In the genomic region with DNA sequence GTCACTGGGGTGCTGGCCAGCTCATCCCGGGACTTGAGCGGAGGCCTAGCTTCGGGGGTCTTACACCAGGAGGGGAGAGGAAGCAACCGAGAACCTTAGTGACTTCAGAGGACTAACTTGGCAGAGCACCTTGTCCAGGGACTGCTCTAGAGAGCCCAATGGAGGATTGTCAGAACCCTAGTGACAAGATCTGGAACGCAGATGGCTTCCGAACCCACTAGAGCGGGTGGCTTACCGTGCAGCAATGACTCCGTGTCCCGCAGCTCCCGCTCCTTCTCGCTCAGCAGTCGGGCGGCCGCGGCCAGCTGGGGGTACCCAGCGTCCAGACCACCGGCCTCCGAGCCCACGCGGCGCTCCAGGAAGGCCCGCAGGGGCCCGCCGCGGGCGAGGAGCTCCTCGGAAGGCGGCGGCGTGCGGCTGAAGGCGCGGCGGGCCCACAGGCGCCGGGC, we compare ENCODE assay signal across 8 mouse cellular contexts. TPM values are rescaled to one million over a fixed set of nuclear protein-coding genes. Genes with fewer than 3 reads are reported as not detected.
DNase-seq lines count a peak whose midpoint lies in the region; ATAC-seq and TF ChIP-seq lines count a peak whose summit lies in the region.

No protein-coding gene starts in this region.

- H3K4me3 ChIP-seq in CH12.LX (replicated peaks in 1 of 3; ENCODE audit: low read depth in 2 of 3, low read length in 2 of 3, poor library complexity in 1 of 3) = peak overlapping the region; percentile 89 to 98 (median 90)
- H3K4me3 ChIP-seq in embryonic facial prominence, embryonic 10.5 days = peak overlapping the region; percentile 88
- H3K4me3 ChIP-seq in intestine, embryonic 14.5 days (ENCODE audit: low read depth, low read length) = peak overlapping the region; percentile 88
- peak overlapping the region; percentile 95 for H3K4me3 ChIP-seq in midbrain, postnatal 0 days (ENCODE audit: low read depth, low read length)

- no peaks in the 10 kb centered on the region for H3K27me3 ChIP-seq in CH12.LX (replicated peaks)
- no peaks in the 10 kb centered on the region for H3K27me3 ChIP-seq in embryonic facial prominence, embryonic 10.5 days (replicated peaks; ENCODE audit: low read depth, poor library complexity, severe bottlenecking)
- H3K27me3 ChIP-seq in intestine, embryonic 14.5 days (replicated peaks; ENCODE audit: control insufficient read depth, insufficient read depth, low read length) = no peaks in the 10 kb centered on the region
- H3K27me3 ChIP-seq in midbrain, postnatal 0 days (ENCODE audit: insufficient read depth, low read length) = no peaks in the 10 kb centered on the region

- peak overlapping the region; percentile 29; the same call in 1 of the 2 replicates for H3K27ac ChIP-seq in CH12.LX (ENCODE audit: insufficient read depth, low read depth)
- peak overlapping the region; percentile 92 for H3K27ac ChIP-seq in embryonic facial prominence, embryonic 10.5 days (replicated peaks)
- peak overlapping the region; percentile 94 for H3K27ac ChIP-seq in intestine, embryonic 14.5 days (ENCODE audit: low read depth)
- H3K27ac ChIP-seq in midbrain, postnatal 0 days (ENCODE audit: low read depth, low read length) = peak overlapping the region; percentile 84

- no peaks in the 10 kb centered on the region for H3K9me3 ChIP-seq in CH12.LX (replicated peaks; ENCODE audit: low read length)
- H3K9me3 ChIP-seq in embryonic facial prominence, embryonic 10.5 days = no peaks in the 10 kb centered on the region
- H3K9me3 ChIP-seq in intestine, embryonic 14.5 days (ENCODE audit: control insufficient read depth, low read length) = no peaks in the 10 kb centered on the region
- no peaks in the 10 kb centered on the region for H3K9me3 ChIP-seq in midbrain, postnatal 0 days (ENCODE audit: low read length)

- peak; percentile 0; the same call in 1 of the 2 replicates for ATAC-seq in intestine, embryonic 14.5 days (replicated peaks; ENCODE audit: low FRiP score, low TSS enrichment, low read depth)
- no peak; the same call in none of the 2 replicates for ATAC-seq in midbrain, postnatal 0 days (ENCODE audit: low FRiP score)

- peaks cover 7 to 32% of the 10 kb centered on the region in 2 experiments for H3K4me1 ChIP-seq in CH12.LX (ENCODE audit: control insufficient read depth in 1 of 2, insufficient read depth in 2 of 2)
- H3K4me1 ChIP-seq in embryonic facial prominence, embryonic 10.5 days = peaks cover 13% of the 10 kb centered on the region
- H3K4me1 ChIP-seq in intestine, embryonic 14.5 days (replicated peaks; ENCODE audit: control insufficient read depth, insufficient read depth, low read length) = peaks cover 6% of the 10 kb centered on the region
- H3K4me1 ChIP-seq in midbrain, postnatal 0 days (ENCODE audit: insufficient read depth, low read length) = peaks cover 8% of the 10 kb centered on the region; the same call in 1 of the 2 replicates

- no peak for TF ChIP-seq RAD21 in CH12.LX (IDR thresholded peaks at IDR 0.05; ENCODE audit: low read depth, low read length)

- intact Hi-C loops in left cerebral cortex, postnatal 36 days (cut with DNase I) = loop anchor here (1.0 kb wide), 1 partner anchor 18 kb away; the partner anchor contains the start of gene Fbxo5

- H3K79me2 ChIP-seq in CH12.LX (replicated peaks; ENCODE audit: control insufficient read depth, extremely low read depth, insufficient read depth, poor library complexity, severe bottlenecking) = peaks cover 25% of the 10 kb centered on the region

- WGBS in embryonic facial prominence, embryonic 10.5 days = under 1% methylated on average over 37 of the region's 37 CpGs
- WGBS in intestine, embryonic 14.5 days = 1% methylated on average over 37 of the region's 37 CpGs
- under 1% methylated on average over 31 of the region's 37 CpGs for WGBS in midbrain, postnatal 0 days

- TF ChIP-seq CTCF in CH12.LX (conservative IDR thresholded peaks at IDR 0.05 in 1 of 2, IDR thresholded peaks at IDR 0.05 in 1 of 2; ENCODE audit: low read depth in 2 of 2, low read length in 2 of 2) = no peak
- TF ChIP-seq CTCF in midbrain, postnatal 0 days (IDR thresholded peaks at IDR 0.05) = no peak

- H3K4me2 ChIP-seq in CH12.LX (ENCODE audit: insufficient read depth, low read depth, poor library complexity, severe bottlenecking) = 0 out of 2 replicates have a peak overlapping the region, but pooled peaks have one; percentile 63
- H3K4me2 ChIP-seq in intestine, embryonic 14.5 days (ENCODE audit: low read length) = peak overlapping the region; percentile 49
- peak overlapping the region; percentile 78 for H3K4me2 ChIP-seq in midbrain, postnatal 0 days (ENCODE audit: low read depth, low read length, poor library complexity, severe bottlenecking)

- H3K36me3 ChIP-seq in CH12.LX (replicated peaks in 1 of 2; ENCODE audit: control insufficient read depth in 1 of 2, insufficient read depth in 1 of 2, low read length in 1 of 2) = peaks cover 25 to 39% of the 10 kb centered on the region in 2 experiments
- H3K36me3 ChIP-seq in embryonic facial prominence, embryonic 10.5 days (replicated peaks) = peaks cover 33% of the 10 kb centered on the region
- H3K36me3 ChIP-seq in intestine, embryonic 14.5 days (ENCODE audit: control insufficient read depth, insufficient read depth, low read length) = peaks cover 29% of the 10 kb centered on the region
- peaks cover 18% of the 10 kb centered on the region for H3K36me3 ChIP-seq in midbrain, postnatal 0 days (ENCODE audit: insufficient read depth, low read length)

- no peak for TF ChIP-seq POLR2A in CH12.LX (IDR thresholded peaks at IDR 0.05; ENCODE audit: low read depth, low read length)

- peak overlapping the region; percentile 93 for H3K9ac ChIP-seq in CH12.LX (ENCODE audit: insufficient read depth, low read depth)
- peak overlapping the region; percentile 89 for H3K9ac ChIP-seq in intestine, embryonic 14.5 days (ENCODE audit: low read length)
- peak overlapping the region; percentile 89 for H3K9ac ChIP-seq in midbrain, postnatal 0 days (replicated peaks; ENCODE audit: low read length, poor library complexity, severe bottlenecking)

- no peak for TF ChIP-seq EP300 in CH12.LX (IDR thresholded peaks at IDR 0.05; ENCODE audit: low read length)

- dilution Hi-C loops in CH12.LX (cut with MboI; ENCODE audit: extremely low pct_ligation_motif_present, extremely low pct_unique_long_range_greater_than_20kb, low sequenced_read_pairs) = no loop called here

- in situ Hi-C loops in CH12.LX (cut with MboI; ENCODE audit: low pct_ligation_motif_present, low pct_unique_long_range_greater_than_20kb, low sequenced_read_pairs) = loop anchor here (25.0 kb wide), 1 partner anchor 1239 kb away; the partner anchor contains the start of gene Ipcef1

- DNase-seq in kidney, adult 8-10 months = peak; percentile 24 to 28
- DNase-seq in kidney, adult 9 months = no peak
- DNase-seq in CH12.LX (ENCODE audit: extremely low read depth) = no peak
- no peak for DNase-seq in embryonic facial prominence, embryonic 10.5 days (ENCODE audit: low spot score)
- no peak for DNase-seq in intestine, embryonic 14.5 days (ENCODE audit: low spot score)
- no peak for DNase-seq in midbrain, postnatal 0 days (ENCODE audit: low spot score)
- DNase-seq in adrenal gland, adult (ENCODE audit: inconsistent age in 2 of 2, low spot score in 1 of 2) = no peak
- no peak for DNase-seq in left cerebral cortex, postnatal 36 days (ENCODE audit: low spot score in 2 of 2)

TF ChIP-seq in CH12.LX, 34 proteins besides CTCF, POLR2A, EP300 and RAD21:
- TF ChIP-seq MEF2A (IDR thresholded peaks at IDR 0.05; ENCODE audit: borderline replicate concordance, low read depth, low read length) = no peak
- TF ChIP-seq UBTF (IDR thresholded peaks at IDR 0.05; ENCODE audit: low read depth, low read length) = peak; percentile 73; the same call in 1 of the 2 replicates
- TF ChIP-seq SMC3 (IDR thresholded peaks at IDR 0.05; ENCODE audit: low read depth, low read length) = no peak

RNA-seq across cellular contexts. Expression of gene Mtrf1l, which starts 0.4 kb away (rescaled TPM):
- 5.6 and 8.4 TPM in 2 replicates for total RNA-seq in CH12.LX (2012; rRNA removed)
- 12.4 and 12.9 TPM in 2 replicates for total RNA-seq in CH12.LX (2014; rRNA removed)
- 8.8 and 9.5 TPM in 2 replicates for polyA plus RNA-seq in CH12.LX (2012; ENCODE audit: insufficient read length, low read depth)
- 12.0 and 13.0 TPM in 2 replicates for polyA plus RNA-seq in embryonic facial prominence, embryonic 10.5 days (2016; fragmentation: Nextera tagmentation; extraction: Ambion mirVana)
- polyA plus RNA-seq in intestine, embryonic 14.5 days (2014; fragmentation: Nextera tagmentation; extraction: Ambion mirVana) = 18.5 and 21.9 TPM in 2 replicates
- 8.9 and 12.6 TPM in 2 replicates for total RNA-seq in midbrain, postnatal 0 days (2014; rRNA removed)
- 5.2 and 5.4 TPM in 2 replicates for polyA plus RNA-seq in midbrain, postnatal 0 days (2015; fragmentation: Nextera tagmentation; extraction: Ambion mirVana)
- 10 to 100 TPM in 1 of 2 experiments, 1 to 10 TPM in 1; 5.4 to 10.6 TPM for total RNA-seq in left cerebral cortex, postnatal 36 days (2021)

RNA-seq across cellular contexts. Expression of gene Fbxo5, which starts 17.9 kb away (rescaled TPM):
- total RNA-seq in CH12.LX (2012; rRNA removed) = 34.8 and 45.4 TPM in 2 replicates
- total RNA-seq in CH12.LX (2014; rRNA removed) = 66.9 and 68.2 TPM in 2 replicates
- polyA plus RNA-seq in CH12.LX (2012; ENCODE audit: insufficient read length, low read depth) = 45.5 and 46.4 TPM in 2 replicates
- 107 and 110 TPM in 2 replicates for polyA plus RNA-seq in embryonic facial prominence, embryonic 10.5 days (2016; fragmentation: Nextera tagmentation; extraction: Ambion mirVana)
- 61.4 and 66.9 TPM in 2 replicates for polyA plus RNA-seq in intestine, embryonic 14.5 days (2014; fragmentation: Nextera tagmentation; extraction: Ambion mirVana)
- total RNA-seq in midbrain, postnatal 0 days (2014; rRNA removed) = 3.2 and 4.2 TPM in 2 replicates
- polyA plus RNA-seq in midbrain, postnatal 0 days (2015; fragmentation: Nextera tagmentation; extraction: Ambion mirVana) = 6.0 and 7.2 TPM in 2 replicates
- total RNA-seq in left cerebral cortex, postnatal 36 days (2021) = under 1 TPM; 0.68 to 0.91 TPM

Comparison
In these comparisons a context has a peak if more than half of its experiments do, and no peak if none do; other contexts are left out.
1. DNase-seq: peak in kidney, adult 8-10 months (2 of 2); none in kidney, adult 9 months (single experiment), CH12.LX (single experiment), embryonic facial prominence, embryonic 10.5 days (single experiment), intestine, embryonic 14.5 days (single experiment), midbrain, postnatal 0 days (single experiment), adrenal gland, adult (0 of 2) and left cerebral cortex, postnatal 36 days (0 of 2).
2. H3K27ac ChIP-seq: peak in every context shown above with its lines; median percentile 94 in intestine, embryonic 14.5 days; 92 in embryonic facial prominence, embryonic 10.5 days; 84 in midbrain, postnatal 0 days; 29 in CH12.LX.
3. Peak in every context shown above with its lines, with median percentiles within 50 percentile points of each other: H3K4me2 ChIP-seq, H3K4me3 ChIP-seq and H3K9ac ChIP-seq.